Mouse (Mus musculus): ENCODE results near the gene Slc24a4.
"Not testable (repeated sequence)": the region's sequence is repeated elsewhere in the genome, so short reads cannot be mapped to it uniquely, and the experiment has no call there.

The Slc24a4 gene

DNA sequence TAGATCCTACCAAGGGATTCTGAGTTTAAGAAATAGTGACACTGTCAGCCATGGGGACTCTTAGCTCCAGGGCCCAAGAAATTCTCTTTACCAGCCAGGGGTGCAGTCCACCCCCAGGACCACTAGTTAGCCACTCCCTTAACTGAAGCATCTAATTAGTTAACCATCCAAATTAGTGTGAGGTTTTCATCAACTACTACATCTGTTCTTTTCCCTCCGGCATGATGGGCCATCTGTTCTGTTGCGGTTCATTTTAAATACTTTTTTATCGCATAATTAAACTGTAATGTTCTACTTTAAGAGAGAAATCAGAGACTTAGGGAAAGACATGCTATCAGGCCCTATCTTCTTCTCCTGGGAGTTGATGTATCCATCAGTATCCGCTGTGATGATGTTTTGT is 121.8 kb downstream of the Slc24a4 start:
- no peak for DNase-seq (ENCODE audit: low spot score)

DNA sequence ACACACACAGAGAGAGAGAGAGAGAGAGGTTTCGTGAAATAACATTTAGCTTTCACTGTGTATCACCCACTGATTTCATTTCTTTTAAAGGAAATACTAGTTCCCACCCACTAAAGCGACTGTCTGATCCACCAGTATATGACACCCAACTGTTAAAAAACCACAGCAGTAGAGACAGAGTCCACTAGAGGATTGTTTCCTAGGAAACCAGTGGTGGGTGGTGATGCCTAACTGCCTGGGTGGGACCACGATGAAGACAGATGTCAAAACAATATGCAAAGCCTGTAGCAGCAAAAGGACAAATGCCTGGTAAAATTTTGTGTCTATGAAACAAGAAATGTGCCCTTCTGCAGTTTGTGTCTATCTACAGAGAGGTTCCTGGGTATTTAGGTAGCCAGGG is 122.5 kb downstream of the Slc24a4 start:
- DNase-seq (ENCODE audit: low spot score) = no peak

GRCm38 (mm10) chr12:102251985-102252384 is 123.5 kb downstream of the Slc24a4 start:
- DNase-seq (ENCODE audit: low spot score) = no peak

DNA sequence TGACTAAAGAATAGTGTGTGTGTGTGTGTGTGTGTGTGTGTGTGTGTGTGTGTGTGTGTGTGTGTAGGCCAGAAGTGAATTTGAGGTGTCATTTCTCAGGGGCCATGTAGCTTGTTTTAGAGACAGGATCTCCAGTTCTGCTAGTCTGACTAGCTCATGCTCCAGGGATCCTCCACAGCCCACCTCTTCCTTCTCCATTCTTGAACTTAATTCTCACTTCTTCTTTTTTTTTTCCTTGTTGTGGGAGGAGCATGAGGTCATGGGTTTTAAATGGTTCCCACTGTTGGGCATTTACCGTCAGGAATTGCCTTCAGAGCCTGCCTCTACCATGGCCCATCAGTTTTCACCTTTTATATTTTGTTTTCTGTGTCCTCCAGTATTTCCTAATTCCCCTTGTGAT is 124.0 kb downstream of the Slc24a4 start:
- DNase-seq (ENCODE audit: low spot score) = no peak

- DNase-seq (ENCODE audit: low spot score) = no peak
Measured at GRCm38 (mm10) chr12:102255012-102255411, 126.5 kb downstream of the Slc24a4 start.

DNA sequence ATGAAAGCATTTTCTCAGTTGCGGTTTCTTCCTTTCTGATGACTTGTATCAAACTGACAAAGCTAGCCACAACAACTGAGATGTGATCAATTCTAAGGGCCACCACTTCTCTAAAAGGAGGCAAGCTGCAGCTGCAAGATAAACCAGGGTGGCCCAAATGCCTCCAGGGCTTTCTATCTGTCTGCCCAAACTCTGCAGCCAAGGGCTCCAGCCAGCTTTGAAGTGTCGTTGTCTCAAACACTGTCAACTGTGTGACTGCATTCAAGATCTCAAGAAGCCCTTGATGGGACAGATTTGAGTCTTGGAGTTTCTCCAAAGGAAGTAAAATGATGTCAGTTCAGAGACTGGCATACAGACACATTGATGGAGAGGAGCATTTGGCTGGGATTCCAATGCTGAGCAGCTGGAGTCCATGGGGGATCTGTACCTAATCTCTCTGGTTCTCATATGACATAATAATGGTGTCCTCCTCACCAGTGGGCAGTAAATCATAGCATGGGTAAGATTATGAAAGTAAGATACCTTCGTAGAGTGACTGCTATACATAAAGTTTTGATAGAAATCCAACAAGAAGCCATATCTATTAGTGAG is 130.1 kb downstream of the Slc24a4 start:
- DNase-seq (ENCODE audit: low spot score) = no peak

DNA sequence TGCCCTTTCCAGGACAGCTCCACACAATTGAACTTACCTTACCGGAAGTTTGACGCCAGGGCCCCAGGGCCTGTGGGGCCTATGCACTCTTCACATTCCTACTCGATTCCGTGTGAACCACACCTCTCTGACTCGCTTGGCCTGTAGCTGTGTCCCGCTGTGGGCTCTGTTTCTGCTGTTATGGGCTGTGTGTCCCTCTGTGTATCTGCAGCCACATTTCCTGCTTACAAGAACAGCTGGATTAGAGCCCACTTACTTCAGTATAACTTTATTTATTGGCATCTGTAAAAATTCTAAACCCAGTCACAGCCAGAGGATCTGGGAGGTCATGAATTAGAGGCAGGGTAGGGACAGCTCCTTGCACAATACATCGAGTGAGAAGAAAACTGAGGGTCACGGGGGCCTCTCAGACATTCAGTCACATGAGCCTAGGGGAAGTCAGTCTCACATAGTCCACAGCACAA is 133.4 kb downstream of the Slc24a4 start:
- DNase-seq (ENCODE audit: low spot score) = peak; percentile 83

DNA sequence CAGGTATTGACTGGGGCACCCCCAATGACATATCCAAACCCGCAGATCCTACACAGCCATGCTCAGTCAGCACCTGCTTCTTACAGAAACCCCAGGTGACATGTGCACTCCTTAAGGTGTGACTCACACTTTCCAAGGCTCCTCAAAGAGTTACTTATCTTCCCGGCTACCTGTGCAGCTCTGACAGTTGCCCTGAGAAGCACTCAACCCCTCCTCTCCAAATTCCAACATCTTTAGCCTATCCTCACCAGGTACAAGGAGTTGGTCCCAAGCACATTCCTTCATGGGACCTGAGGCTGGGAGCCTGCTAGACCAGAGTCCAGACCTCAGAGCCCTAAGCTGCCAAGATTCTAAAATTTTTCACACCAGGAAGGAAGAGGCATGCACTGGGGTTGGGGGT is 134.3 kb downstream of the Slc24a4 start:
- no peak for DNase-seq (ENCODE audit: low spot score)

DNA sequence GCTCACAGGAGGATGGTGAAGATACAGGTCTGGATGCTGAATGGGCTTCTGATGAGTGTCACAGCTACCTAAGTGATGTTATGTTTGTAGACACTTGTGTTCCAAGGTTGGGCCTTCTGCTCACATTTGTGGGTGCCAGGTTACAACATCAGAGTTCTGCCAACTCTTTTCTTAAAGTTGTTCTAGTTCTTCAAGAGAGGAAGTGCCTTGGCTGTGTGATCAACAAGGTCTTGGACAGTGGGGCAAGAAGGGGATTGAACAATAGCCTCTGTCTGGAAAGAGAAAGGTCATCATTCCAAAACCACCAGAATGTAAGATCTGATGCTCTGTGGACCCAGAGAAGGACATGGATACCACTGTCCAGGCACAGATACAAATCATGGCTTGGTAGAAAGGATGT is 134.7 kb downstream of the Slc24a4 start:
- DNase-seq (ENCODE audit: low spot score) = no peak

DNA sequence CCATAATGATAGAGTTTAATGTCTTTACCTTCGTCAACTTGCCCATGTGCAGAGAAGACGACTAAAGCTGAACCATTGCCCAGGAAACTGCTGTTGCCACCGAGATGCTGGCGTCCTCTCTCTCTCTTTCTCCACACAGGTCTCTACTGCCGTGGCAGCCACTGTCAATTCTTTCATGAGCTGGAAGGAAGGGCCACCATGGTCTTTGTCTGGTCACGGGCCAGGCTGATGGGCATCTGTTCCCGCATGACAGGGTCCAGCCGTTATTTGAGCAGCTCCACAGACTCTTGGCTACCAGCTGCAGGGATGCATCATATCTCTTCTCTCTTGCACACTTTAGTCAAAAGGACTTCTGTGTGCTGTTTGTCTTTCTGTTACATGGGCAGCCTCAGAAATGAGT is 137.9 kb downstream of the Slc24a4 start:
- no peak for DNase-seq (ENCODE audit: low spot score)

GRCm38 (mm10) chr12:102269144-102269543 is 140.6 kb downstream of the Slc24a4 start:
- DNase-seq (ENCODE audit: low spot score) = no peak

DNA sequence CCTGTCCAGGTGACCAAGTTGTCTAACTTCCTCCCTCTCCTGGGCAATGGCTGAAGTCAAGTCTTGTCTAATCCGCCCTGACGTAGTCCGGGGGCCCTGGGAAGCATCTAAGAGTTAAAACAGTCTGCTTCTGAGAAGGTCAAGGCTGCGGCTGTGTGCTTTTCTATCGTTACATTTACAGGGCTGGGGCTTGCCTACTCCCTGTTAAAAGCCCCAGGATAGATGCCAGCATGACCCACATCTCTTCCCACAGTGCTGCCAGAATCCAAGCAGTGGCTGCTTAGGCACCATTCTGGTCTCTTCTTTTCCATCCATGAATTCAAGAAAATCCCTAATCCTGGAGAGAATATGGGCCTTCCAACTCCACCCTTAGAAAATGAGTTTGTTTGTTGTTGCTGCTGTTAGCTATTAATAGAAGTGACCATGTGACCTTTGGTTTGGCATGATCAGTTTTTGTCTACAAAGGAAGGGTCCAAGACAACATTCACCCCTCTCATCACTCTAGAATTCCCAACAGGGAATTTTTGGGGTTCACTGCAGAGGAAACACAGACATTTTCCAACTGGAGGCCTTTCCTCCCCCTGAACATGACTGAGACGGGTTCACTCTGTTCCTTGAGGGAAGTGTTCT is 142.4 kb downstream of the Slc24a4 start:
- no peak for DNase-seq (ENCODE audit: low spot score)

GRCm38 (mm10) chr12:102271447-102271846 is 142.9 kb downstream of the Slc24a4 start:
- no peak for DNase-seq (ENCODE audit: low spot score)

- no peak for DNase-seq (ENCODE audit: low spot score)
Measured at GRCm38 (mm10) chr12:102275833-102276443, 147.4 kb downstream of the Slc24a4 start.

- DNase-seq (ENCODE audit: low spot score) = not testable (repeated sequence)
Measured at GRCm38 (mm10) chr12:102280290-102280689, 151.8 kb downstream of the Slc24a4 start.

DNA sequence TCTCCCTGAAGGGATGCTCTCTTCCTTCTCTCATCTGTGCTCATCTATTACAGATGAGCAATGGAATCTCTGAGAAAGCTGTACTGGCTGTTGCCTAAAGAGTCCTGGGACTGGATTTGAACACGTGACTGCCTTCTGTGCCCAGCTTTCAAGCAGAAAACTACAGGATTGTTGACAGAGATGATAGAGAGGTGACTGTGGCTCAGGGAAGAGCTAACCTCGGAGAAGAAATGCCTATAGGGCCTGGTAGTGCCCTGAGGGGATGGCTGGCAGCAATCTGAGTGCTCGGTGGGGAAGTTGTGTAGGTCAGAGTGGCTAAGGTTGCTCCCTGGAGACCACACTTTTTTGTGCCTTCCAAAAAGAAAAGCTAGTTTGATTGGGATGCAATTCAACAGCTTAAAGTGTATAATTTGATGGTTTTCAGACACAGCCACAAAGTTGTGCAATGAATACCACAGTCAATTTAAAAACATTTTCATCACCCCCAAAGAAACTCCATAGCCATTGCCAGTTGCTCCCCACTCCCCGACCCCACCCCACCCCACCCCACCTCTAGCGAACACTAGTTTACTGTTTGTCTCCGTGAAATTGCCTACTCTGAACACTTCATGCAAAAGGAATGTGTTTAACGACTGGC is 152.5 kb downstream of the Slc24a4 start:
- no peak for DNase-seq (ENCODE audit: low spot score)

DNA sequence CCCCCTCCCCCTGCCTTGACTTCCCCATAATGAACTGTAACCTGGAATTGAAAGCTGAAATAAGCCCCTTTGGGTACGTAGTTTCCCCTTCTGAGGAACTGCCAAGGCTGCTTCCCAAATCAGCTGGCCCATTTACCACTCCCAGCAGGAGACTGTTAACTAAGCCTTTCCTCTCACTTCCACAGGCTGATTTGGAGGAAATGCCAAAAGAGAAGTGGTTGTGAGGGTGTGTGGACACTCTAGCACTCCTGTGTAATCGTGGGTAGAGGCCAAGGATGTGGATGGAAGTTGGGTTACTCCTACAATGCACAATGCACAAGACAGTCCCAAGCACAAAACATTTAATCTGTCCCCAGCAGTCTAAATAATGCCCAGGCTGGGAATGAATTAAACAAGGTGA is 153.6 kb downstream of the Slc24a4 start:
- no peak for DNase-seq (ENCODE audit: low spot score)

GRCm38 (mm10) chr12:102282763-102283482 is 154.4 kb downstream of the Slc24a4 start, which contains the start of gene Rin3:
Gene Rin3 (plus strand): TSS chr12:102283048.
- peak; percentile 71 for DNase-seq (ENCODE audit: low spot score)

DNA sequence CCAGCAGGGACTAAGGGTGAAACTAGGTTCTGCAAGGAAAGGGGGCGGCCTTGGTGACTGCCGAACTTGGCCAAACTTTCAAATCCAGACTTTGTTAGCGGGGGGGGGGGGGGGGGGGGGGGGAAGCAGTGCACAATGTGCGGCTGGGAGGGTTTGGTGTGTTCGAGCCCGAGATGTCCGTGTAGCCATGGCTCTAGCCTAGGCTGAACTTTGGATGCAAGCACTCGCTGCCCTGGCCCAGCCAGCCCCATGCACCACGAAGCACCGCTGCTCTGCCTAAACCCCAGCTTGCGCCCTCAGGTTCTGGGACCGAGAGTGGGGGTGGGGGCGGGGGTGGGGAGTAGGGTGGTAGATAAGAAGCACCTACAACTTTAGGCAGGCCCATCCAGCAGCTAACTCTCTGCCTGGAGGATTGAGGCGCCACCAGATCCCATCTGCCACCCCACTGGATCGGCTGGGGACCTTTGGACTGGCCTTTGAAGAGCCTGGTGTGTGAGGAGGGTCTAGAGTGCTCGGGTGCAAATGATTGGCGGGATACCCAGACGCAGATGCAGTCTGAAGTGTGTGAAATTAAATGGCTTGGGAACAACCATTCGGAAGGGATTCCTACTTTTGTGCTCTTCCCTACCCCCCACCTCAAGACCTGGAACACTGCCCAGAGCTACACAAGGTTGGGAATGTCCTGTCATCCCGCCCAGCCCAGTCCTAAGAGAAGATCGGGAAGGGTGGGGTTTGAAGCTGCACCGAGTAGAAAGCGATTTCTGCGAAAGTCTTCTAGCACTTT is 155.1 kb downstream of the Slc24a4 start:
- peak; percentile 83 for DNase-seq (ENCODE audit: low spot score)

DNA sequence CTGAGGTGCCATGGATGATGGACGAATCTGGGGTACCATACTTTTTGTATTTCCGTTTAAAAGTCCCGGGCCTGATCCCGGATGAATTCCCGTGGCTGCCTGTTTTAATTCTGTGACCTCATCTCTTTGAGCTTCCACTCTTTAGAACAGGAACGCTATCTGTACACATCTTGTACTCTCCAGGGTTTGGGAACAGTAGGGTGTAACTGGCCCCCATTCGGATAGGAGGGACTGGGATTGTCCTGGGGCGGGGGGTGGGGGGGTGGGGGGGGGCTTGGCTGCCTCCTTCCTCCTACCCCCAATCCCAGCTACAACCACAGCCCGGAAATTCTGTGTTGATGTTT is 155.7 kb downstream of the Slc24a4 start:
- DNase-seq (ENCODE audit: low spot score) = no peak

- DNase-seq (ENCODE audit: low spot score) = no peak
Measured at GRCm38 (mm10) chr12:102284618-102285159, 156.2 kb downstream of the Slc24a4 start.

All from yolk sac, embryonic 10.5 days (tissue).